Mouse (Mus musculus): Measurements from ENCODE around the gene Sestd1. TPM values are rescaled to one million over a fixed set of nuclear protein-coding genes. Genes with fewer than 3 reads are reported as not detected.

Sestd1 gene
- polyA plus RNA-seq, 1 experiment, result 7.8 TPM

- Histone ChIP-seq H3K27me3 (ENCODE audit: control insufficient read depth, insufficient read depth, low read length) (no peaks in the 10 kb centered on the region), H3K4me3 (ENCODE audit: low read depth, low read length) (no peak overlapping the region), H3K36me3 (ENCODE audit: control insufficient read depth, insufficient read depth, low read length) (no peaks in the 10 kb centered on the region), H3K4me1 (ENCODE audit: control insufficient read depth, insufficient read depth, insufficient read length, low read length) (no peaks in the 10 kb centered on the region), H3K27ac (ENCODE audit: insufficient read depth, low read depth, low read length) (no peak overlapping the region)
- whole genome bisulfite sequencing, result 80% methylated on average over 3 of the region's 3 CpGs
- TF ChIP-seq CTCF (IDR thresholded peaks at IDR 0.05; ENCODE audit: extremely low read depth, insufficient read length, insufficient replicate concordance, low read depth, low read length) (no peak), POLR2A (IDR thresholded peaks at IDR 0.05; ENCODE audit: low read depth, low read length) (no peak)
Observed at GRCm38 (mm10) chr2:77164662-77165061, 115.7 kb downstream of the Sestd1 start.

GRCm38 (mm10) chr2:77163381-77163780 is 117.0 kb downstream of the Sestd1 start:
- no peak overlapping the region for H3K27ac ChIP-seq (ENCODE audit: insufficient read depth, low read depth, low read length)
- WGBS, result 66% methylated on average over 3 of the region's 3 CpGs

GRCm38 (mm10) chr2:77162135-77162534 is 118.3 kb downstream of the Sestd1 start:
- no peak overlapping the region for H3K4me3 ChIP-seq (ENCODE audit: low read depth, low read length)
- H3K36me3 ChIP-seq (ENCODE audit: control insufficient read depth, insufficient read depth, low read length), result no peaks in the 10 kb centered on the region
- 62% methylated on average over 3 of the region's 3 CpGs for WGBS
- TF ChIP-seq POLR2A (IDR thresholded peaks at IDR 0.05; ENCODE audit: low read depth, low read length), result no peak
- no peak for TF ChIP-seq CTCF (IDR thresholded peaks at IDR 0.05; ENCODE audit: extremely low read depth, insufficient read length, insufficient replicate concordance, low read depth, low read length)
- no peak overlapping the region for H3K27ac ChIP-seq (ENCODE audit: insufficient read depth, low read depth, low read length)
- H3K4me1 ChIP-seq (ENCODE audit: control insufficient read depth, insufficient read depth, insufficient read length, low read length), result no peaks in the 10 kb centered on the region
- H3K27me3 ChIP-seq (ENCODE audit: control insufficient read depth, insufficient read depth, low read length), result no peaks in the 10 kb centered on the region

More at GRCm38 (mm10) chr2:77163381-77163780, 117.0 kb downstream of the Sestd1 start:
- H3K4me1 ChIP-seq (ENCODE audit: control insufficient read depth, insufficient read depth, insufficient read length, low read length), result no peaks in the 10 kb centered on the region
- H3K4me3 ChIP-seq (ENCODE audit: low read depth, low read length), result no peak overlapping the region
- no peaks in the 10 kb centered on the region for H3K27me3 ChIP-seq (ENCODE audit: control insufficient read depth, insufficient read depth, low read length)
- TF ChIP-seq POLR2A (IDR thresholded peaks at IDR 0.05; ENCODE audit: low read depth, low read length) (no peak), CTCF (IDR thresholded peaks at IDR 0.05; ENCODE audit: extremely low read depth, insufficient read length, insufficient replicate concordance, low read depth, low read length) (no peak)
- no peaks in the 10 kb centered on the region for H3K36me3 ChIP-seq (ENCODE audit: control insufficient read depth, insufficient read depth, low read length)

GRCm38 (mm10) chr2:77157546-77157945 is 122.8 kb downstream of the Sestd1 start:
- no peaks in the 10 kb centered on the region for H3K36me3 ChIP-seq (ENCODE audit: control insufficient read depth, insufficient read depth, low read length)
- H3K4me1 ChIP-seq (ENCODE audit: control insufficient read depth, insufficient read depth, insufficient read length, low read length), result no peaks in the 10 kb centered on the region
- 85% methylated on average over 4 of the region's 4 CpGs for WGBS
- H3K27me3 ChIP-seq (ENCODE audit: control insufficient read depth, insufficient read depth, low read length), result no peaks in the 10 kb centered on the region
- no peak for TF ChIP-seq POLR2A (IDR thresholded peaks at IDR 0.05; ENCODE audit: low read depth, low read length)
- TF ChIP-seq CTCF (IDR thresholded peaks at IDR 0.05; ENCODE audit: extremely low read depth, insufficient read length, insufficient replicate concordance, low read depth, low read length), result no peak
- no peak overlapping the region for H3K27ac ChIP-seq (ENCODE audit: insufficient read depth, low read depth, low read length)
- no peak overlapping the region for H3K4me3 ChIP-seq (ENCODE audit: low read depth, low read length)

- Histone ChIP-seq H3K27me3 (ENCODE audit: control insufficient read depth, insufficient read depth, low read length) (no peaks in the 10 kb centered on the region), H3K27ac (ENCODE audit: insufficient read depth, low read depth, low read length) (no peak overlapping the region), H3K4me1 (ENCODE audit: control insufficient read depth, insufficient read depth, insufficient read length, low read length) (no peaks in the 10 kb centered on the region), H3K4me3 (ENCODE audit: low read depth, low read length) (no peak overlapping the region), H3K36me3 (ENCODE audit: control insufficient read depth, insufficient read depth, low read length) (no peaks in the 10 kb centered on the region)
- TF ChIP-seq POLR2A (IDR thresholded peaks at IDR 0.05; ENCODE audit: low read depth, low read length), result no peak
- TF ChIP-seq CTCF (IDR thresholded peaks at IDR 0.05; ENCODE audit: extremely low read depth, insufficient read length, insufficient replicate concordance, low read depth, low read length), result no peak
- WGBS, result 31% methylated on average over 4 of the region's 4 CpGs
Observed at GRCm38 (mm10) chr2:77154080-77154479, 126.3 kb downstream of the Sestd1 start.

- no peak overlapping the region for H3K27ac ChIP-seq (ENCODE audit: insufficient read depth, low read depth, low read length)
- no peaks in the 10 kb centered on the region for H3K36me3 ChIP-seq (ENCODE audit: control insufficient read depth, insufficient read depth, low read length)
- H3K4me3 ChIP-seq (ENCODE audit: low read depth, low read length), result no peak overlapping the region
- TF ChIP-seq POLR2A (IDR thresholded peaks at IDR 0.05; ENCODE audit: low read depth, low read length), result no peak
- no peak for TF ChIP-seq CTCF (IDR thresholded peaks at IDR 0.05; ENCODE audit: extremely low read depth, insufficient read length, insufficient replicate concordance, low read depth, low read length)
- WGBS, result 93% methylated on average over 8 of the region's 8 CpGs
- H3K4me1 ChIP-seq (ENCODE audit: control insufficient read depth, insufficient read depth, insufficient read length, low read length), result no peaks in the 10 kb centered on the region
- no peaks in the 10 kb centered on the region for H3K27me3 ChIP-seq (ENCODE audit: control insufficient read depth, insufficient read depth, low read length)
Observed at GRCm38 (mm10) chr2:77151255-77151654, 129.1 kb downstream of the Sestd1 start.

GRCm38 (mm10) chr2:77149576-77149975 is 130.8 kb downstream of the Sestd1 start:
- Histone ChIP-seq H3K4me3 (ENCODE audit: low read depth, low read length) (no peak overlapping the region), H3K27ac (ENCODE audit: insufficient read depth, low read depth, low read length) (no peak overlapping the region), H3K27me3 (ENCODE audit: control insufficient read depth, insufficient read depth, low read length) (no peaks in the 10 kb centered on the region), H3K36me3 (ENCODE audit: control insufficient read depth, insufficient read depth, low read length) (no peaks in the 10 kb centered on the region), H3K4me1 (ENCODE audit: control insufficient read depth, insufficient read depth, insufficient read length, low read length) (no peaks in the 10 kb centered on the region)
- WGBS, result 71% methylated on average over 2 of the region's 2 CpGs
- TF ChIP-seq POLR2A (IDR thresholded peaks at IDR 0.05; ENCODE audit: low read depth, low read length), result no peak
- TF ChIP-seq CTCF (IDR thresholded peaks at IDR 0.05; ENCODE audit: extremely low read depth, insufficient read length, insufficient replicate concordance, low read depth, low read length), result no peak
